Mouse (Mus musculus) megakaryocyte-erythroid progenitor cell, adult 5-6 weeks (primary cell): ENCODE measurements around the gene Arhgap44. TPM values are rescaled to one million over a fixed set of nuclear protein-coding genes. Genes with fewer than 3 reads are reported as not detected.

Source experiments
- ATAC-seq: replicated peaks from 2 replicates; pipeline ENCODE4 v1.8.0; 2016; ENCODE audit warnings: mild to moderate bottlenecking, inconsistent platforms; ENCODE audit not compliant: severe bottlenecking, poor library complexity, low FRiP score, low TSS enrichment
- total RNA-seq, 2 experiments: library from RNA; stranded (forward) in 1 of 2; stranded (reverse) in 1 of 2; fragments of 200-1000, 215-1000 nt in 1 of 2; fragments of >200 nt in 1 of 2; fragmentation: Nextera tagmentation in 1 of 2; gene quantifications; 2 replicates each; pipeline ENCODE4 v1.2.3; 2014 to 2017

Gene Arhgap44
- total RNA-seq, 2 experiments from 2014 or later, result not detected

- ATAC-seq, result no peak
Observed at GRCm38 (mm10) chr11:65142838-65143417, 19.8 kb downstream of the Arhgap44 start.

GRCm38 (mm10) chr11:65139030-65139429 is 23.7 kb downstream of the Arhgap44 start:
- no peak for ATAC-seq

- no peak for ATAC-seq
Observed at GRCm38 (mm10) chr11:65137145-65137652, 25.6 kb downstream of the Arhgap44 start.

- ATAC-seq, result no peak
Observed at GRCm38 (mm10) chr11:65135251-65135739, 27.5 kb downstream of the Arhgap44 start.

- ATAC-seq, result no peak
Observed at GRCm38 (mm10) chr11:65133661-65134060, 29.1 kb downstream of the Arhgap44 start.

- ATAC-seq, result no peak
Observed at GRCm38 (mm10) chr11:65129110-65129509, 33.7 kb downstream of the Arhgap44 start.

- ATAC-seq, result no peak
Observed at GRCm38 (mm10) chr11:65128666-65129065, 34.1 kb downstream of the Arhgap44 start.

GRCm38 (mm10) chr11:65126566-65126965 is 36.2 kb downstream of the Arhgap44 start:
- no peak for ATAC-seq

- ATAC-seq, result no peak
Observed at GRCm38 (mm10) chr11:65124913-65125418, 37.8 kb downstream of the Arhgap44 start.

GRCm38 (mm10) chr11:65120276-65120675 is 42.5 kb downstream of the Arhgap44 start:
- ATAC-seq, result no peak

- no peak for ATAC-seq
Observed at GRCm38 (mm10) chr11:65115811-65116210, 47.0 kb downstream of the Arhgap44 start.

- no peak for ATAC-seq
Observed at GRCm38 (mm10) chr11:65112086-65112485, 50.7 kb downstream of the Arhgap44 start.

GRCm38 (mm10) chr11:65111651-65112050 is 51.1 kb downstream of the Arhgap44 start:
- ATAC-seq, result no peak

GRCm38 (mm10) chr11:65110058-65110457 is 52.7 kb downstream of the Arhgap44 start:
- ATAC-seq, result no peak

- no peak for ATAC-seq
Observed at GRCm38 (mm10) chr11:65107734-65108171, 55.0 kb downstream of the Arhgap44 start.

- ATAC-seq, result no peak
Observed at GRCm38 (mm10) chr11:65107151-65107550, 55.6 kb downstream of the Arhgap44 start.

GRCm38 (mm10) chr11:65104076-65104475 is 58.7 kb downstream of the Arhgap44 start:
- ATAC-seq, result no peak

- ATAC-seq, result no peak
Observed at GRCm38 (mm10) chr11:65101206-65101605, 61.6 kb downstream of the Arhgap44 start.

- ATAC-seq, result no peak
Observed at GRCm38 (mm10) chr11:65100031-65100430, 62.7 kb downstream of the Arhgap44 start.

GRCm38 (mm10) chr11:65097526-65098070 is 65.2 kb downstream of the Arhgap44 start:
- ATAC-seq, result no peak

- ATAC-seq, result no peak
Observed at GRCm38 (mm10) chr11:65096866-65097265, 65.9 kb downstream of the Arhgap44 start.
